Mouse (Mus musculus): ENCODE measurements around the gene Bank1. TPM values are rescaled to one million over a fixed set of nuclear protein-coding genes. Genes with fewer than 3 reads are reported as not detected.

The Bank1 gene
- polyA plus RNA-seq, 1 experiment from 2014 or later, result 0.40 TPM

DNA sequence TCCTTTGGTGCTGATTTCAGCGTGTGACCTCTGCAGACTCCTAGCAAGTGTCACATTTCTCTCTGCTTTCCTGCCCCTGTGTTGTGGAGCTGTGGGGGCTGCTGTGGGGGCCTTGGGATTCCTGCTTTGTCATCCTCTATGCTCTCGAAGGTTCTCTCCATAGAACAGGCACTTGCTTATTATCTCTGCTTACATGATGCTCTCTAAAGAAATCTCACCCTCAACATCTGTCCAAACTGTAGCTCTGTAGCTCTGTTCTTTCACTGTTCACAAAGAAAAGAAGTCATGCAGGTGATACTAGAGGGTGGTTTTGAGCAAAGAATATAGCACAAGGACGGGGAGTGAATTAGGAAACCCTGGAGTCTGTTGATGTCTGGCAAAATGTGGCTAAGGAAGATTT lies 288.6 kb downstream of the Bank1 start:
- ATAC-seq (ENCODE audit: low FRiP score, low read depth), result no peak
- H3K36me3 ChIP-seq, result no peaks in the 10 kb centered on the region
- no peak overlapping the region for H3K27ac ChIP-seq (replicated peaks)
- H3K4me3 ChIP-seq, result no peak overlapping the region
- H3K4me2 ChIP-seq (replicated peaks), result no peak overlapping the region
- no peaks in the 10 kb centered on the region for H3K27me3 ChIP-seq
- no peaks in the 10 kb centered on the region for H3K9me3 ChIP-seq
- no peaks in the 10 kb centered on the region for H3K4me1 ChIP-seq
- no peak overlapping the region for H3K9ac ChIP-seq (replicated peaks)
- WGBS, result 50% methylated on average over 3 of the region's 3 CpGs

GRCm38 (mm10) chr3:136035784-136036183 lies 290.1 kb downstream of the Bank1 start:
- Histone ChIP-seq H3K4me3 (no peak overlapping the region), H3K27me3 (no peaks in the 10 kb centered on the region), H3K4me2 (replicated peaks) (no peak overlapping the region), H3K9ac (replicated peaks) (no peak overlapping the region), H3K27ac (replicated peaks) (no peak overlapping the region), H3K9me3 (no peaks in the 10 kb centered on the region), H3K4me1 (no peaks in the 10 kb centered on the region), H3K36me3 (no peaks in the 10 kb centered on the region)
- WGBS, result 66% methylated on average over 1 of the region's 1 CpGs
- ATAC-seq (ENCODE audit: low FRiP score, low read depth), result no peak

DNA sequence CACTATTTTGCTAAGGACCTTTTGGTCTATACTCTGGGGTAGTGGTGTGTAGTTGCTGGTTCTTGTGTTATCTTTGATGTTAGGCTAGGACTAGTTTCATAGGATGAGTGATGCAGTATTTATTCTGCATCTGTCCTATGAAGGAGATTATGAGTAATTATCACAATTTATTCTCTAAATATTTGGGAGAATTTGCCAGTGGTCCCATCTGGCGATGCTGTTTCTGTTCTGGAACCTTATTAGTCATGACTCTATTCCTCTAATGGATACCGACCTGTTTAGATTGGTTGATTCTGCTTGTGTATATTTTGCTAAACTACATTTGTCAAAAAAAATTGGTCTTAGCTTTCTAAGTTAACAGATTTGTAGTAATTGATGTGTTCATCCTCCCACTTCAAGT lies 301.0 kb downstream of the Bank1 start:
- Histone ChIP-seq H3K4me2 (replicated peaks) (no peak overlapping the region), H3K27me3 (no peaks in the 10 kb centered on the region), H3K27ac (replicated peaks) (no peak overlapping the region), H3K9me3 (no peaks in the 10 kb centered on the region), H3K9ac (replicated peaks) (no peak overlapping the region), H3K4me1 (no peaks in the 10 kb centered on the region), H3K4me3 (no peak overlapping the region), H3K36me3 (no peaks in the 10 kb centered on the region)
- WGBS, result 97% methylated on average over 2 of the region's 2 CpGs
- no peak for ATAC-seq (ENCODE audit: low FRiP score, low read depth)

DNA sequence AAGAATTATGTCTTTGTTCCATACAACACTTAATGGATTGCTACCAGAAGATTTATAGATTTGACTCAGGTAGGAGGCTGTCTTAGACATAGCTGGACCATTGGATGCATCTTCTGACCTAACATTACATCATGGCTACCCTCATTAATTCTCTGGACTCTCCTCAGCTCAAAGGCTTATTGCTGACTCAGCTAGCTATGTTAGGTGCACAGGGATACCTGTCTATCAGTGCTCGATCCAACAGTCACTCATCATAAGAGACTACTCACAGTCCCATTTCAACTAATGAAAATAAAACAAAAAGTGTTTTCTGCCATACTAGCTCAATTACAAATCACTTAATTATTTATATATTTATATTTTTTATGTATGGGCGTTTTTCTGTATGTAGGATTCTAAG lies 308.3 kb downstream of the Bank1 start:
- WGBS, result 81% methylated on average over 2 of the region's 2 CpGs
- ATAC-seq (ENCODE audit: low FRiP score, low read depth), result no peak
- Histone ChIP-seq H3K9ac (replicated peaks) (no peak overlapping the region), H3K36me3 (no peaks in the 10 kb centered on the region), H3K4me1 (no peaks in the 10 kb centered on the region), H3K4me2 (replicated peaks) (no peak overlapping the region), H3K4me3 (no peak overlapping the region), H3K27ac (replicated peaks) (no peak overlapping the region), H3K27me3 (no peaks in the 10 kb centered on the region), H3K9me3 (no peaks in the 10 kb centered on the region)

DNA sequence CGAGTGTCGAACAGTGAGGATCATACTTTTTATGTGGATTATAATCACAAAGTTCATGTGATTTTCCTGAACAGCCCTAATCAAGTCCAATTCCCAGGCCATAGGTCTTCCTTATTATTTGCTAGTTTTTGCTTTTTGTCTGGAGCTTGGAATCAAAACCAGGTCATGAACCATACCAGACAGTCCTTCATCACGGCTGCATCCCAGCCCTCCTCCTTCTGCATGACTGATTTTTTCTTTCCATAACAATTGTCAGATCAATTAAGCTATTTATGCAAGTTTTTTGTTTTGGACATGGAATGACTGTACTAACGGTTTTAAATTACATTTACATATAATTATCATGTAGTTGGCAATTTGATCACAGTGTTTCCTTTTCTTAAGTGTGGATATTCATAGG lies 315.2 kb downstream of the Bank1 start:
- WGBS, result 82% methylated on average over 4 of the region's 4 CpGs
- Histone ChIP-seq H3K9ac (replicated peaks) (no peak overlapping the region), H3K36me3 (no peaks in the 10 kb centered on the region), H3K27ac (replicated peaks) (no peak overlapping the region), H3K9me3 (no peaks in the 10 kb centered on the region), H3K27me3 (no peaks in the 10 kb centered on the region), H3K4me2 (replicated peaks) (no peak overlapping the region), H3K4me1 (peaks cover 6% of the 10 kb centered on the region; the same call in 1 of the 2 replicates), H3K4me3 (no peak overlapping the region)
- ATAC-seq (ENCODE audit: low FRiP score, low read depth), result no peak

- no peaks in the 10 kb centered on the region for H3K9me3 ChIP-seq
- H3K27me3 ChIP-seq, result no peaks in the 10 kb centered on the region
- no peak overlapping the region for H3K9ac ChIP-seq (replicated peaks)
- WGBS, result 44% methylated on average over 9 of the region's 9 CpGs
- no peak overlapping the region for H3K4me3 ChIP-seq
- no peak overlapping the region; the same call in 1 of the 2 replicates for H3K4me2 ChIP-seq (replicated peaks)
- no peak overlapping the region for H3K27ac ChIP-seq (replicated peaks)
- H3K4me1 ChIP-seq, result peaks cover 6% of the 10 kb centered on the region; the same call in 1 of the 2 replicates
- peak; percentile 65 for ATAC-seq (ENCODE audit: low FRiP score, low read depth)
- H3K36me3 ChIP-seq, result no peaks in the 10 kb centered on the region
Measured at GRCm38 (mm10) chr3:136007846-136008245, 318.0 kb downstream of the Bank1 start.

- WGBS, result 76% methylated on average over 11 of the region's 11 CpGs
- no peak overlapping the region for H3K27ac ChIP-seq (replicated peaks)
Measured at GRCm38 (mm10) chr3:136007081-136007828, 318.6 kb downstream of the Bank1 start.

More at GRCm38 (mm10) chr3:136007081-136007828, 318.6 kb downstream of the Bank1 start:
- H3K9me3 ChIP-seq, result no peaks in the 10 kb centered on the region
- no peak overlapping the region for H3K4me3 ChIP-seq
- H3K9ac ChIP-seq (replicated peaks), result no peak overlapping the region
- H3K27me3 ChIP-seq, result no peaks in the 10 kb centered on the region
- no peak overlapping the region; the same call in 1 of the 2 replicates for H3K4me2 ChIP-seq (replicated peaks)
- peak; percentile 45; the same call in 1 of the 2 replicates for ATAC-seq (ENCODE audit: low FRiP score, low read depth)
- H3K4me1 ChIP-seq, result peaks cover 6% of the 10 kb centered on the region; the same call in 1 of the 2 replicates
- H3K36me3 ChIP-seq, result no peaks in the 10 kb centered on the region
